Mouse (Mus musculus) cerebellum, postnatal 36 days (tissue): ENCODE results near the gene Chchd6.

Experiments used
- DNase-seq, 2 experiments: peaks; one replicate each; pipeline ENCODE4 v3.0.0; 2021 to 2022; ENCODE audit warnings: mixed read lengths in 2 of 2

Chchd6 gene

GRCm38 (mm10) chr6:89452356-89452755 lies 143.1 kb downstream of the Chchd6 start:
- no peak for DNase-seq

- no peak for DNase-seq
Observed at GRCm38 (mm10) chr6:89448736-89449135, 146.7 kb downstream of the Chchd6 start.

- DNase-seq = no peak
Observed at GRCm38 (mm10) chr6:89440671-89441070, 154.8 kb downstream of the Chchd6 start.

GRCm38 (mm10) chr6:89431920-89432482 lies 163.5 kb downstream of the Chchd6 start:
- DNase-seq = no peak

- no peak for DNase-seq
Observed at GRCm38 (mm10) chr6:89430749-89431148, 164.7 kb downstream of the Chchd6 start.

- DNase-seq = no peak
Observed at GRCm38 (mm10) chr6:89428661-89429375, 166.6 kb downstream of the Chchd6 start.

GRCm38 (mm10) chr6:89424461-89424860 lies 171.0 kb downstream of the Chchd6 start:
- DNase-seq = no peak

- no peak for DNase-seq
Observed at GRCm38 (mm10) chr6:89422621-89423020, 172.8 kb downstream of the Chchd6 start.

- no peak for DNase-seq
Observed at GRCm38 (mm10) chr6:89421922-89422321, 173.5 kb downstream of the Chchd6 start.

GRCm38 (mm10) chr6:89421503-89421902 lies 173.9 kb downstream of the Chchd6 start:
- DNase-seq = no peak

GRCm38 (mm10) chr6:89420756-89421155 lies 174.7 kb downstream of the Chchd6 start:
- DNase-seq = no peak

- no peak for DNase-seq
Observed at GRCm38 (mm10) chr6:89420110-89420509, 175.3 kb downstream of the Chchd6 start.

GRCm38 (mm10) chr6:89419066-89419815 lies 176.2 kb downstream of the Chchd6 start:
- DNase-seq = peak; percentile 42 to 57

GRCm38 (mm10) chr6:89416030-89416595 lies 179.3 kb downstream of the Chchd6 start:
- DNase-seq = no peak

- no peak for DNase-seq
Observed at GRCm38 (mm10) chr6:89415091-89415490, 180.4 kb downstream of the Chchd6 start.

- no peak for DNase-seq
Observed at GRCm38 (mm10) chr6:89414126-89414525, 181.3 kb downstream of the Chchd6 start.

GRCm38 (mm10) chr6:89413481-89413884 lies 182.0 kb downstream of the Chchd6 start:
- DNase-seq = no peak

GRCm38 (mm10) chr6:89412562-89412961 lies 182.9 kb downstream of the Chchd6 start:
- no peak for DNase-seq

- DNase-seq = peak; percentile 31 to 42
Observed at GRCm38 (mm10) chr6:89409041-89409440, 186.4 kb downstream of the Chchd6 start.

GRCm38 (mm10) chr6:89408259-89408658 lies 187.2 kb downstream of the Chchd6 start:
- DNase-seq = no peak

- DNase-seq = no peak
Observed at GRCm38 (mm10) chr6:89407247-89407889, 188.1 kb downstream of the Chchd6 start.

- DNase-seq = no peak
Observed at GRCm38 (mm10) chr6:89404964-89405363, 190.5 kb downstream of the Chchd6 start.
